Mouse (Mus musculus) cerebral cortex, adult 2 months (tissue): ENCODE data around the gene Vmn1r114.

Source experiments
- whole genome bisulfite sequencing: fragments of 180-500 bp; shearing (Covaris S2); methylation state at CpG from one replicate; pipeline ENCODE4 v1.1.7; 2018; 5-methylcytosine and 5-hydroxymethylcytosine counted together

Vmn1r114 gene

GRCm38 (mm10) chr7:20812086-20812485 lies at the start of gene Vmn1r114:
Gene Vmn1r114, minus strand, starts transcription at chr7:20812186.
- no CpG with 5 or more reads among the region's 5 CpGs for WGBS

- WGBS: 92% methylated on average over 1 of the region's 3 CpGs
Measured at GRCm38 (mm10) chr7:20844885-20845284, 32.9 kb upstream of the Vmn1r114 start, which contains the start of gene Vmn1r115. Gene Vmn1r115, minus strand, starts transcription at chr7:20844985.

GRCm38 (mm10) chr7:20786985-20787384 lies 25.0 kb downstream of the Vmn1r114 start, which contains the start of gene Vmn1r113:
Gene Vmn1r113, plus strand, starts transcription at chr7:20787285.
- WGBS: 51% methylated on average over 2 of the region's 2 CpGs

GRCm38 (mm10) chr7:20770885-20771284 lies 41.1 kb downstream of the Vmn1r114 start, which contains the start of gene Vmn1r112:
Gene Vmn1r112, plus strand, starts transcription at chr7:20771185.
- WGBS: no CpG with 5 or more reads among the region's 3 CpGs
